Mouse (Mus musculus) E14TG2a.4 (cell line): ENCODE measurements around the gene C2cd2.

Experiments
- H3K27me3 ChIP-seq: 2 replicates; pipeline ENCODE4 v1.6.1; 2014; ENCODE audit warnings: low read length, control low read depth; ENCODE audit not compliant: insufficient read depth
- H3K36me3 ChIP-seq: 2 replicates; pipeline ENCODE4 v1.6.1; 2014; ENCODE audit warnings: low read length, control low read depth; ENCODE audit not compliant: insufficient read depth
- H3K4me1 ChIP-seq: replicated peaks from 2 replicates; pipeline ENCODE4 v1.6.1; 2014; ENCODE audit warnings: low read depth, low read length, control low read depth
- H3K4me3 ChIP-seq: replicated peaks from 2 replicates; pipeline ENCODE4 v1.5.1; 2014; ENCODE audit warnings: mild to moderate bottlenecking, low read length
- H3K9me3 ChIP-seq: 2 replicates; pipeline ENCODE4 v1.6.1; 2014; ENCODE audit warnings: low read length, control low read depth
- CTCF ChIP-seq: conservative IDR thresholded peaks from 2 replicates; pipeline ENCODE4 v1.5.1; 2014; ENCODE audit warnings: low read length
- NANOG ChIP-seq: IDR thresholded peaks from 2 replicates; pipeline ENCODE4 v1.6.1; 2014; ENCODE audit warnings: borderline replicate concordance, low read length, mixed read lengths
- POU5F1 ChIP-seq: IDR thresholded peaks from 2 replicates; pipeline ENCODE4 v1.6.1; 2014; ENCODE audit warnings: low read length, borderline replicate concordance

The C2cd2 gene

GRCm38 (mm10) chr16:97929520-97929919 lies 32.9 kb downstream of the C2cd2 start:
- no peaks in the 10 kb centered on the region for H3K9me3 ChIP-seq
- H3K4me3 ChIP-seq: no peak overlapping the region
- peaks cover 34% of the 10 kb centered on the region for H3K27me3 ChIP-seq
- H3K4me1 ChIP-seq: no peaks in the 10 kb centered on the region
- TF ChIP-seq POU5F1: no peak
- TF ChIP-seq NANOG: no peak
- no peak for TF ChIP-seq CTCF
- H3K36me3 ChIP-seq: no peaks in the 10 kb centered on the region

- Histone ChIP-seq H3K4me3 (no peak overlapping the region), H3K27me3 (peaks cover 38% of the 10 kb centered on the region), H3K4me1 (peaks cover 6% of the 10 kb centered on the region), H3K9me3 (no peaks in the 10 kb centered on the region), H3K36me3 (no peaks in the 10 kb centered on the region)
- no peak for TF ChIP-seq CTCF
- no peak for TF ChIP-seq NANOG
- TF ChIP-seq POU5F1: no peak
Measured at GRCm38 (mm10) chr16:97927331-97927938, 35.0 kb downstream of the C2cd2 start.

DNA sequence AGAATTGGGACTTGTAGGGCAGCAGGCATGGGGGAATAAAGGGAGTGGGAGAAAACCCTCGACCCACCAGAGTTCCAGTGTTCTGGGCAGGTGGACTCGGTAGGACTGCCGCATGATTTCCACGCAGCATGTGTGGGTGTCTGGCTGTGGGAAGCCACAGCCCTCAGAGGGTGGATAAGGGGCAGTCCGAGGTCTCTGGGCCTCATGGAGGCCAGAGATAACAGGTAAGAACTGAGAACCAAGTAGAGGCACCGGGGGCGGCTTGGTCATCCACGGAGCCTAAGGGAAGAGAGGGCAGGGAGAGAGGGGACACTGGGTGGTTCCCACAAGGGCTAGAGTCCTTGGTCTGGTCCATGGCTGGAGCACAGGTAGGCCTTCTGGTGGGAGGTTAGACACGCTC lies 36.0 kb downstream of the C2cd2 start:
- Histone ChIP-seq H3K36me3 (no peaks in the 10 kb centered on the region), H3K9me3 (no peaks in the 10 kb centered on the region), H3K27me3 (peaks cover 42% of the 10 kb centered on the region), H3K4me3 (no peak overlapping the region), H3K4me1 (peaks cover 10% of the 10 kb centered on the region)
- TF ChIP-seq CTCF: no peak
- no peak for TF ChIP-seq NANOG
- no peak for TF ChIP-seq POU5F1

GRCm38 (mm10) chr16:97925760-97926159 lies 36.6 kb downstream of the C2cd2 start:
- peaks cover 44% of the 10 kb centered on the region for H3K27me3 ChIP-seq
- TF ChIP-seq POU5F1 (no peak), NANOG (no peak), CTCF (no peak)
- H3K36me3 ChIP-seq: no peaks in the 10 kb centered on the region
- no peak overlapping the region for H3K4me3 ChIP-seq
- H3K4me1 ChIP-seq: peaks cover 13% of the 10 kb centered on the region
- no peaks in the 10 kb centered on the region for H3K9me3 ChIP-seq

GRCm38 (mm10) chr16:97923700-97924099 lies 38.7 kb downstream of the C2cd2 start:
- TF ChIP-seq NANOG (no peak), POU5F1 (no peak), CTCF (no peak)
- H3K36me3 ChIP-seq: no peaks in the 10 kb centered on the region
- peaks cover 13% of the 10 kb centered on the region for H3K4me1 ChIP-seq
- H3K27me3 ChIP-seq: peaks cover 60% of the 10 kb centered on the region
- no peaks in the 10 kb centered on the region for H3K9me3 ChIP-seq
- no peak overlapping the region for H3K4me3 ChIP-seq

GRCm38 (mm10) chr16:97922779-97923126 lies 39.6 kb downstream of the C2cd2 start:
- no peak for TF ChIP-seq NANOG
- no peak for TF ChIP-seq CTCF
- no peak for TF ChIP-seq POU5F1
- H3K4me1 ChIP-seq: peaks cover 13% of the 10 kb centered on the region
- H3K36me3 ChIP-seq: no peaks in the 10 kb centered on the region
- H3K27me3 ChIP-seq: peaks cover 63% of the 10 kb centered on the region
- no peaks in the 10 kb centered on the region for H3K9me3 ChIP-seq
- peak overlapping the region; percentile 96 for H3K4me3 ChIP-seq

DNA sequence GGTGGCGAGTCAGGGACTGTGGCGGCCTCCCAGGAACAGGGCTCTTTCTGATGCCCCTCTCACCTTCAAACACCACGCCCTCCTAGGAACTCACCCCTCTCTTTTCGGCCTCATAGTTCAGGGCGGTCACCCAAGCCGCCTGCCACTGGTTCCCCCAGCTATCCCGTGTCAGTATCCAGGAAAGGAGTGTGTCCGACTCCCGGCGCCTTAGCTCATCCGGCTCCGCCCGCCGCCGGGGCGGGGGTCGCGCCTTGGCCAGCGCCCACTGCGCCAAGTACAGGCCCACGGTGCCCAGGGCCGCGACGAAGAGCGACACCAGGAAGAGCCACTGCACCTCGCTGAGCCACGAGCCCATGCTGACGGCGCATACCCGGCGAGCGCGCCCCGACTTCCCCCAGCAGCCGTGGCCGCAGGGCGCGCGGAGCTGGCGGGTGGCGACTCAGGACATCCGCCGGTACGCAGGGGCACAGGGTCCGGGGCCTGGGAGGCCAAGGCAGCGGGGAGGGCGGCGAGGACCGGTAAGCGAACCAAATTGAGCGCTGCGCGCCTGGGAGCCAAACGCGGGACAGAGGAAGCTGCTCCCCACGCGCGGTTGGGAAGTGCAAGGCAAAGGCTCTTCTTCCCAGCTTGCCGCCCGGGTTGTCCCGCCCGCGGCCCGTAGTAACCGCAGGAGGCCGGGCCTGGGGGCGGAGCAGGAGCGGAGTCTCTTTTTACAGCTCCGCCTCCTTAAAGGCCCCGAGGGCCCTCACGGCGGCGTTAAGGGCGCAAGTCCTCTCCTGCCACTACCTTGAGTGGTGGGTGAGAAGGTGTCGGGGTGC lies 40.2 kb downstream of the C2cd2 start:
- H3K4me3 ChIP-seq: peak overlapping the region; percentile 96
- H3K27me3 ChIP-seq: peaks cover 63% of the 10 kb centered on the region
- no peaks in the 10 kb centered on the region for H3K9me3 ChIP-seq
- H3K36me3 ChIP-seq: no peaks in the 10 kb centered on the region
- TF ChIP-seq CTCF (no peak), POU5F1 (no peak), NANOG (no peak)
- H3K4me1 ChIP-seq: peaks cover 13% of the 10 kb centered on the region

- Histone ChIP-seq H3K36me3 (no peaks in the 10 kb centered on the region), H3K4me1 (peaks cover 13% of the 10 kb centered on the region), H3K27me3 (peaks cover 58% of the 10 kb centered on the region), H3K9me3 (no peaks in the 10 kb centered on the region), H3K4me3 (no peak overlapping the region)
- TF ChIP-seq CTCF (no peak), POU5F1 (no peak), NANOG (no peak)
Measured at GRCm38 (mm10) chr16:97920621-97921020, 41.8 kb downstream of the C2cd2 start.

DNA sequence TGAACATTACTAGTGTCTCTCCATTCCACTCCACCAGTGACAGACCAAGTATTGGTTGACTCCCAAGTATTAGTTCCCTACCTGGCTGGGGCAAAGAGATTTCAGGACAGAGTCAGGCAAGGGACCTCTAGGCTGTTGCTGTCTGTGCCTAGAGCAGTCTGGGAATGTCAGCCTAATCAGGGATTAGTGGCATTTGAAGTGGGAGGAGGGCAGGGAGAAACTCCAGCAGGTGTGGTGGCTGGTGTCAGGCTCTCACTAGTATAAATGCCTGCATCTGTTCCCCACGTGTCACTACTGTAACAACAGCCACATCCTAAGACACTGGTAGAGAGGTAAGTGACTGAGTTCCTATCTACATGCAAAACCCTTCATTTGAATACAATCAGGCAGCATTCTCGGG lies 42.6 kb downstream of the C2cd2 start:
- H3K27me3 ChIP-seq: peaks cover 50% of the 10 kb centered on the region
- H3K4me1 ChIP-seq: peaks cover 13% of the 10 kb centered on the region
- no peaks in the 10 kb centered on the region for H3K36me3 ChIP-seq
- H3K4me3 ChIP-seq: no peak overlapping the region
- H3K9me3 ChIP-seq: no peaks in the 10 kb centered on the region
- TF ChIP-seq NANOG (no peak), POU5F1 (no peak), CTCF (no peak)
